Mouse (Mus musculus): Measurements from ENCODE around the gene Cdkn1c.

Gene Cdkn1c

DNA sequence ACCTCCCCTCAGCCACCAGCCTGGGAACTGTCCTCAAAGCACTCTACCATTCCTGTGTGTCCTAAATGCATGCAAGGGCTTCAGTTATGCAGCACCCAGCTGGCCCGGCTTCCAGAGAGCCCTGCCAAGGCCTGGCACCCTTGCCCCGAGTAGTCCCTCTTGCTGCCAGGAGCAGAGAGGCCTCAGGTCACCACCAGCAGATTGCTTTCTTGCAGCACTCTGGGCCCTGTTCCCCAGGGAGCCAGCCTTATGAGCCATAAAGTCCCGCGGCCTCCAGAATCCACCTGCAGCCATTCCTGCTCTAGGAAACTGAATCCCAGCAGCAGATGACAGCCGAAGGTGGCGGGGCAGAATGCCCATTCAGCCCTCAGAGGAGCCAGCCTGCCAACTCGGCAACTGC is 27.5 kb downstream of the Cdkn1c start:
- peak; percentile 72 to 79 for DNase-seq

DNA sequence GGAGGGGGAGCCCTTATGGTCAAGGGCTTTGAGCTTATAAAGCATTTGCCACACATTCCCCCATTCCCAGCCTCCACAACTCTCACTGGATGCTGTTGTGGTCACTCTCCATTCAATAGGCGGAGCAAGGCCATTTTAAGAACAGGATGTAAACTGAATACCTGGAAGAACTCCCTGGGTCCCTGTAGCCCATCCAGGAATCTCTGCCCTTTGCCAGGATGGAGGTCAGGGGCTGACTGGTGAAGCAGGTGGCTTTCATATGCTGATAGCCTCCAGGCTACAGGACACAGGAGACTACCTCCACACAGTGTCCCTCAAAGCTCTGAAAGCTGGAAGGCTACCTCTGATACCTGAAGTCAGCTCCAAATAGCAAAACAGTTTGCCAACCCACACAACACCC is 28.2 kb downstream of the Cdkn1c start:
- no peak for DNase-seq

DNA sequence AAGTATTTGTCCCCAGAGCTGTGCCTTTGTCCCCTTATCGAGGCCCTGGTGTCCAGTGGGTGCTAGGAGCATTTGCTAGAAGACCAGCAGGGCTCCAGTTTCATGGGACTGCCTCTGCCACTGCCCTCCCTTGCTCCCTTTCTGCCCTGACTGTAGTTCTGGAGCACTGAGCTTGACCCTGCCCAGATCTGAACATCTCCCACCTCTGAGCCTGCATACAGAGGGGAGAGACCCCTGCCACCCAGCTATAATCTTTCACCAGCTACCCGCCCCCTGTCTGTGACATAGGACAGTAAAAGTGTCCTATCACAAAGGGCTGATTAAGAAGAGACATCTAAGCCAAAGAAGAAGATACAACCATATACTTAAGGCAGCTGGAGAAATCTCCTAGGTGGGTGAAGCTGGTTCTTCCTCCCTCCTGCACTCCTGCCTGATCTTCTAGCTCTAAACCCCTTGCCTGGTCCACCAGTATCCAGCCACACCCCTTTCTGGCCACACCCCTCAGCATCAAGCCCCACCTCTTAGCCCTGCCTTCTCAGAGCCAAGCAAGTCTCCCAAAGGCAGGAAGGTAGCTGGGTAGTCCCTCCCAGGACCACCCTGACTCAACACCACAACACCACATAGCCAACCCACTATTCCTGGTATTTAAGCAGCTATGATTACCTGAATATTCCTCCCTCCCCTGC is 31.9 kb downstream of the Cdkn1c start:
- no peak for DNase-seq

DNA sequence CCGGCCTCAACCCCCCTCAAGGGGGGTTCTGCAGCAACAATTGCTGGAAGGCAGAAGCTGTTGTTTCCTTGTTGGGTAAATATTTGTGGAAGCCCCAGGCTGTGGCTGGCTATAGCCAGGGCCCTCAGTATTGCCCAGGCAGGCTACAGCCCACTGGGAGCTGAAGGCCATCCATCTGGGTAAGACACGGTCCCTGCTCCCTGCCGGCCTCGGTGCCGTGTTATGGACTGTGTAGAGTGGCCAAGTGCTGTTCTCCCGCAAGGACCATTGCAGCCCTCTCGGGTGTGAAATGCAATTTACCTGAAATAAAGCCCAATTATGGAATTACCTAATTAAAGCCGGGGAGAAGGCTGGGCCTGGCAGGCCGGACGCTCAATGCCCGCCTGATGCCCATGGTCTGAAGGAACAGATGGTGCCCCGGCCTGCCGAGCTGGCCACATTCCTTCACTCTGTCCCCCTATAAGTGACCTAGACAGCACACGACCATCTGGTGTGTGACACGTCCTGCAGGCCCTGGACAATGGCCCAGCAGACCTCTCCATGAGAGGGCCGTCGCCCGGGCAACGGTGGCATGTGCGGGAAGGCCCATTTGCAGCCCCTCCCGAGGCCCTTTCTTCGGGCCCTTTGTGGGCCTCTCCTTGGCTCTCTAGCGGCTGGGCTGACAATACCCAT is 32.6 kb downstream of the Cdkn1c start:
- peak; percentile 95 to 96 for DNase-seq

DNA sequence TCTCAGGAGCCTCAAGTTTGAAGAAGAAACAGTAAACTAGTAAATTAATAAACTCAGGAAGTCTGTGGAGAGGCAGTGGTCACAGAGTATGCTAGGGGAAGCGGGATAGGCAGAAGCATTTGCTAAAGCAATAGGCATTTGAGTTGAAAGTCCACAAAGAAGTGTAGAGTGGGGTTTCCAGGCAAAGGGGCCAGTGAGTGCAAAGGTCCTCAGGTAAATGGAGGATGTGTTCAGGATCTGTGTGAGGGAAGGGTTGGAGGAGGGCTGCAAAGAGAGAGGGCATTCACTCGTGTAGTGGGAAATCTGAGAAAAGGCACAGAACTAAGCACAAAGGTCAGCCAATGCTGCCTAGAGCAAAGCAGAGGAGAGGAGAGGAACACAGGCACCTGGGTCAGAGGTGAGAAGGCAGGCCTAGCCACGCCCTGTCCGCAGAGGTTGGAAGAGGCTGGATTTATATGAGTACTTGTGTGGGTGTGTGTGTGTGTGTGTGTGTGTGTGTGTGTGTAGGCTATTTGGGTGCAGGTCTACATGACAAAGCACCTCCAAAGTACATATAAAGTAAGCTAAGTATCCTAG is 41.2 kb downstream of the Cdkn1c start:
- no peak for DNase-seq

DNA sequence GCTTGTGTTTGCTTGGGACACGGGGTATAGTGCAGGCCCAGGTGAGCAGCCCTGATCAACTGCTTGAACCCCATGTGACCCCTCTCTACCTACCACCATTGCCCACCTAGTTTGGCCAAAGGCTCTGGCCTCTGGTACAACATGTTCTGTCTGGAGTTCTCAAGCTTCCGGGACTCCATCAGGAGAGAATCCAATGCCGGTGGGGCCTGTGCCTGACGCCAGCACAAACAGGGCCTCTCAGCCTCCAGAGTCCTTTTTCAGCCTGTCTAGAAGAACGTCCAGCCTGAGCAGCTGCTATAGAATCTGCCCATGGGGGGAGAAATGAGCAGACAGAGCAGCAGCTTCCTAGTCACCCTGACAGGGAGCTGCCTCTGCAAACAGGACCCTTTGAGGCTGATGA is 43.0 kb downstream of the Cdkn1c start:
- no peak for DNase-seq

DNA sequence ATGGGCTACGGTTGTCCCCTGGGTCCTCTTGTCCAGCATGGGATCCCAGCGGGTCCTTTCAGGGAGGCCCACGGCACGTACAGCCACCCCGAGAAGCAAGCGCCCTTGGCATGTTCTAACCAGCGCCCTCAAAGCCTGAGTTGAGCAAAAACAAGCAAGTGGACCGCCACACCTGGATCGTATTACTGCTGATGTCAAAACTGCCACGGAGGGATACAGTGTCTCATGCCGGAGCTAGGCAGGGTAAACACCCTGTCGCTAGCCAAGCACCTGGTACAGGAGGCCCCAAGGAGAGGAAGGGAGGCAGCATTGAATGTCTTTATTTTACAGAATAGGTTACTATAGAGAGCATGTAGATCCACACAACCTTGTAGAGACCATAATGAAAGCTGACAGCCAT is 44.4 kb downstream of the Cdkn1c start:
- DNase-seq, result no peak

DNA sequence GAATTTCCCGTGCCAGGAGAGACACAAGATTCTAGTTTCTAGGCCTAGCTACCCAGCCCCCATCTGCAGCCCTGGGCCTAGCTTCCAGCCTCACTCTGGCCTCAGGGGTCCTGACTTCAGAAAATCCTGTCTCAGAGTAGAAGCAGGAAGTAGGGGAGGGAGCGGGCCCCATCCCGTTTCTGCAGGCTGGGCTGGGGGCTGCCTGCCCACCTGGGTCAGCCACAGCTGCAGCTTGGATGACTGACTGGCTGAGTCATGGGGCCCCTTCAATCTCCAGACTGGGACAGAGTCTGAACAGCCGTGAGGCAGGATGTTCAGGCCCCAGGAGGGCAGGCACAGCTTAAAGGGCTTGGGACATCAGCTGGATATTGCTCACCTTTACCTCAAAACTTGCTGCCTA is 45.8 kb downstream of the Cdkn1c start:
- no peak for DNase-seq

DNA sequence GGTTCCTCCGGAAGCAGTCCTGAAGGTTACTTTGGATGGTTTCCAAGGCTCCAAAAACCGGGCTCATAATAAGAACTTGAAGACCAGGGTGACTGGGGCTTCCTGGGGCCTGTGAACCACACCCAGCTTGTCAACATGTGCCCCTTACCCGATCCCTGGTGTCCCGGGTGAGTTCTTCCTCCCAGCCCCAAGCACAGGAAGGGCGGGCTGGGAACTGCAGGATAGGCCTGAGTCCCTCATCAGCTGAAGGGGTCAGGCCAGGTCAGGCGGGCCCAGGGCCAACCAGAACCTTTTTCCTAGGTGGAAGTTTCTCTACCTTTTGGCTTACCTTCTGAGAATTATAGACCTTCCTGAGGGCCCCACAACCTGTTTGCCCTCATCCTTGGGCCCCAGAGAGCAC is 48.2 kb downstream of the Cdkn1c start:
- no peak for DNase-seq

DNA sequence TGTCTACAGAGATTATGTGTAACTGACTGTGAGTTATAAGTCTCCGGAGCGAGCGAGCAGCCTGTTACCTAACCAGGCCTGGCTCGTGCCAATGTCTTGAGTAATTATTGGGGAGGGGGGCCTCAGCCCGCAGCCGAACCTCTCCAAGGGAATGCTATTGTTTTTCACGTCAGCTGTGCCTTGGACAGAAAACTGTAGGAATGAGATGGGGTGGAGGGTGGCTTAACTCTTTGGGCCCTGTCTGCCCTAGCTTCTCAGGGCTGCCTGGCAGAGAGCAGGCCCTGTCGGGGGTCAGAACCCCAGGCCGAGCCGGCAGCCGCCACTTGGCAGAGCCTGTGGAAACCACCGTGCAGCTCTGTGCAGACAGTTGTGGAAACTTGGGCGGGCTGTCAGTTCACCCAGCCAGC is 52.2 kb downstream of the Cdkn1c start:
- no peak for DNase-seq
